8 mouse cellular contexts compared by ENCODE assay signal in the genomic region with DNA sequence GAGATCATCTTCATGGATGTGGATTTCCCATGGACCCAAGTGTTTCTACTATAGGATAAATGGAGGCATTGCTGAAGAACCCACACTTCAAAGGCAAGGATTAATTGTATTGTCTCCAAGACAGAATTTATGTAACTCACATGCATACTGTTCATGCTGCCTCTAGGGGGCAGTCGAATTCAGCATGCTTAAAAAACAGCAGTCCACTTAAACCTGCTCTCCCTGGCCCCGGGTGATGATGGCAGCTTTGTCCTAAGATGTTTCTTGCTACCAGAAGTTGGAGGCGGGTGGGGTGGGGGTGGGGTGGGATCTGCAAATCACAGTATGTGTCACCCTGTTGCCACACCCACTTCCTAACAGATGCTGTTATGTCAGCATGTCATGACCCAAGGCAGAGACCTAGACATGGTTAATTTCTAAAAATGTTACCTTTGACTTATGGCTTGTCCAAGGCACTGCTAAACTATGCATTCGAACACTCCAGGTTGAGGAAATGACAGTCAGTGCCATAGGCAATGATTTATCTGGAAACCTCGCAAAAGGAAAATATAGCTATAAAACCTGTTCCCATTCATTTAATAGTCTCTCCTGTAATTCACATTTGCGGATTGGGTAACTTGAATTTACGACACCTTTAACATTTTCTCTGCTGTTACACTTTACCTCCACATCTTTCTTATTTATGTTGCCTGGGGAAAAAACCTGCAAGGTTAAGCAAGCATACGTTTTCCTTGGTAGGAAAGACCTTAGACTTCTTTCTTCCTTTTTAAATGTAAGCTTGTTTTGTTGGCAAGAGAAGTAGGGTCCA.
DNase-seq lines count a peak whose midpoint lies in the region; TF ChIP-seq lines count a peak whose summit lies in the region.

No protein-coding gene starts in this region.

- no peak overlapping the region for H3K27ac ChIP-seq in layer of hippocampus, adult 2 months
- H3K27ac ChIP-seq in limb, embryonic 10.5 days = no peak overlapping the region

- H3K36me3 ChIP-seq in limb, embryonic 10.5 days = no peaks in the 10 kb centered on the region

- H3K27me3 ChIP-seq in limb, embryonic 10.5 days (ENCODE audit: low read depth, poor library complexity, severe bottlenecking) = no peaks in the 10 kb centered on the region

- WGBS in limb, embryonic 10.5 days = 48% methylated on average over 8 of the region's 8 CpGs

- no peak overlapping the region for H3K4me3 ChIP-seq in layer of hippocampus, adult 2 months
- no peak overlapping the region for H3K4me3 ChIP-seq in limb, embryonic 10.5 days

- no peaks in the 10 kb centered on the region for H3K9me3 ChIP-seq in limb, embryonic 10.5 days (replicated peaks)

- TF ChIP-seq CTCF in layer of hippocampus, adult 2 months (conservative IDR thresholded peaks at IDR 0.05) = peak; percentile 76

- peak; percentile 40 for DNase-seq in adrenal gland, postnatal 14 days
- no peak for DNase-seq in adrenal gland, postnatal 4 days (ENCODE audit: low spot score in 2 of 2)
- DNase-seq in layer of hippocampus, adult 2 months (ENCODE audit: low spot score in 2 of 2) = no peak
- DNase-seq in layer of hippocampus, adult 9-10 months (ENCODE audit: low spot score) = no peak
- DNase-seq in c-Kit-positive CD71-positive TER-119-negative erythroid progenitor cells, embryonic 14.5 days (ENCODE audit: low read depth) = peak; percentile 0
- peak; percentile 70 for DNase-seq in limb, embryonic 10.5 days (ENCODE audit: low spot score)
- DNase-seq in spleen, postnatal 36 days (ENCODE audit: low spot score in 2 of 2) = no peak
- no peak for DNase-seq in left cerebral cortex, adult 8-10 months (ENCODE audit: low spot score in 2 of 2)

- peaks cover 7% of the 10 kb centered on the region for H3K4me1 ChIP-seq in limb, embryonic 10.5 days

Comparison
In these comparisons a context has a peak if more than half of its experiments do, and no peak if none do; other contexts are left out.
1. DNase-seq: peak in adrenal gland, postnatal 14 days (single experiment), c-Kit-positive CD71-positive TER-119-negative erythroid progenitor cells, embryonic 14.5 days (single experiment) and limb, embryonic 10.5 days (single experiment); none in adrenal gland, postnatal 4 days (0 of 2), layer of hippocampus, adult 2 months (0 of 2), layer of hippocampus, adult 9-10 months (single experiment), spleen, postnatal 36 days (0 of 2) and left cerebral cortex, adult 8-10 months (0 of 2).